Mouse (Mus musculus): ENCODE results near the gene Tsen34. TPM values are rescaled to one million over a fixed set of nuclear protein-coding genes. Genes with fewer than 3 reads are reported as not detected.
"Not testable (repeated sequence)": the region's sequence is repeated elsewhere in the genome, so short reads cannot be mapped to it uniquely, and the experiment has no call there.

Tsen34 gene
- total RNA-seq, 2 experiments from 2014 or later, result 136 to 145 TPM

- no peak for DNase-seq (ENCODE audit: low spot score in 2 of 2)
Observed at GRCm38 (mm10) chr7:3715249-3715648, 22.6 kb downstream of the Tsen34 start.

GRCm38 (mm10) chr7:3720268-3720667 is 27.6 kb downstream of the Tsen34 start, which contains the start of gene Pirb:
Pirb (minus strand) TSS chr7:3720391.
- DNase-seq (ENCODE audit: low spot score in 2 of 2), result not testable (repeated sequence)

GRCm38 (mm10) chr7:3725459-3725858 is 32.8 kb downstream of the Tsen34 start:
- DNase-seq (ENCODE audit: low spot score in 2 of 2), result not testable (repeated sequence)

- DNase-seq (ENCODE audit: low spot score in 2 of 2), result not testable (repeated sequence)
Observed at GRCm38 (mm10) chr7:3732675-3733074, 40.0 kb downstream of the Tsen34 start.

Small RNA genes within 50 kb of the gene (microRNA-seq; reads per million reads assigned to microRNA genes)
- 2.9 reads per million, percentile 5 among the genes with 10 or more reads in this experiment for gene Mir3572

Other genes starting within 250 kb of the Tsen34 start
- gene Tarm1, start 190.2 kb upstream of the Tsen34 start, total RNA-seq (2021), result 1 to 10 TPM in 1 of 2 experiments, not detected in 1; 1.0 TPM
- under 1 TPM; 0.28 TPM for gene Oscar, start 76.7 kb upstream of the Tsen34 start, total RNA-seq (2021)
- gene Ndufa3, start 75.5 kb upstream of the Tsen34 start, total RNA-seq (2021), result 100 to 1,000 TPM; 536 to 561 TPM
- 10 to 100 TPM; 31.8 to 35.5 TPM for gene Tfpt, start 62.9 kb upstream of the Tsen34 start, total RNA-seq (2021)
- gene Prpf31, start 62.9 kb upstream of the Tsen34 start, total RNA-seq (2021), result 10 to 100 TPM; 54.7 to 59.0 TPM
- gene Cnot3, start 47.6 kb upstream of the Tsen34 start, total RNA-seq (2021), result 10 to 100 TPM; 65.7 to 68.9 TPM
- gene Leng1, start 27.0 kb upstream of the Tsen34 start, total RNA-seq (2021), result 10 to 100 TPM in 1 of 2 experiments, 1 to 10 TPM in 1; 9.6 to 10.4 TPM
- gene Tmc4, start 15.3 kb upstream of the Tsen34 start, total RNA-seq (2021), result 10 to 100 TPM; 11.4 to 17.7 TPM
- gene Mboat7, start 660 bp downstream of the Tsen34 start, total RNA-seq (2021), result 10 to 100 TPM; 67.0 to 68.6 TPM
- 1,000 to 10,000 TPM; 1,269 to 1,279 TPM for gene Rps9, start 11.1 kb downstream of the Tsen34 start, total RNA-seq (2021)
- 1 to 10 TPM; 2.3 to 2.5 TPM for gene Pirb, start 27.5 kb downstream of the Tsen34 start, total RNA-seq (2021)
- 1 to 10 TPM in 1 of 2 experiments, under 1 TPM in 1; 0.59 to 1.0 TPM for gene Gm15448, start 132.8 kb downstream of the Tsen34 start, total RNA-seq (2021)
- under 1 TPM; 0.25 to 0.40 TPM for gene Pira2, start 152.2 kb downstream of the Tsen34 start, total RNA-seq (2021)
- gene Gm14548, start 205.3 kb downstream of the Tsen34 start, total RNA-seq (2021), result under 1 TPM in 1 of 2 experiments, not detected in 1; 0.56 TPM
- under 1 TPM; 0.65 to 0.67 TPM for gene Lilra6, start 222.6 kb downstream of the Tsen34 start, total RNA-seq (2021)

Data from adrenal gland, postnatal 4 days (tissue).